Mouse (Mus musculus): ENCODE measurements around the gene P3h3.

DNA sequence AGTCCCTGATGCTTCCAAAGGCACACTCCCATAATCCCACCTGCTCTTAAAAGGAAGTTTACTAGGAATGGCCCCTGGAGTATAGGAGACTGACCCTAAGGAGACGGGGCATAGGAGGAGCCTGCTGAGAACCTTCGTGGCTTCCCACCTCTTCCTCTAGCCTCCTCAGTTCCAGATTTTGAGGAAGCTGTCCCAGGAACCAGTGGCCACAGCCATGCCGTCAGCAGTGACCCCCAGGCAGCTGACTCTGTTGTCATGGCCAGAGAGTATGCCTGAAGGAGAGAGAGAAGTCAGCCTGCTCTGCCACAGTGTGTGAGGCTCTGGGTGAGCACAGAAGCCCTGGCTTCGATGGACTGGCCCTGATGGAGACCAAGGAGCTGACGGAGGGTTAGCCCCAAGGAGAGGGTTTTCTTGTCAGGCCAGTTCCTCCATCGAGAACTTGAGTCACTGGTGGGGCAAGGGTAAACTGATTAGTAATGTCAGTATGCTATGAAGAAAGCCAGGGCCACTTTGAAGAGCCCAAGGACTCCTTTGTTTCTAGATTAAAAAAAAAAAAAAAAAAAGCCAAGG is 23.0 kb downstream of the P3h3 start:
- TF ChIP-seq CTCF (IDR thresholded peaks at IDR 0.05; ENCODE audit: control insufficient read depth, insufficient read depth, insufficient read length) = no peak
- TF ChIP-seq CEBPB (IDR thresholded peaks at IDR 0.05; ENCODE audit: low read depth) = no peak
- no peak for TF ChIP-seq MYOG (IDR thresholded peaks at IDR 0.05; ENCODE audit: control insufficient read depth, extremely low read depth, insufficient read length)
- no peak for TF ChIP-seq MAX (IDR thresholded peaks at IDR 0.05)
- no peak for TF ChIP-seq MYOD1 (IDR thresholded peaks at IDR 0.05; ENCODE audit: control insufficient read depth, insufficient read length, low read depth)

Measured in C2C12 (cell line).